Mouse (Mus musculus): ENCODE results near the gene Vwa2.

Vwa2 gene

DNA sequence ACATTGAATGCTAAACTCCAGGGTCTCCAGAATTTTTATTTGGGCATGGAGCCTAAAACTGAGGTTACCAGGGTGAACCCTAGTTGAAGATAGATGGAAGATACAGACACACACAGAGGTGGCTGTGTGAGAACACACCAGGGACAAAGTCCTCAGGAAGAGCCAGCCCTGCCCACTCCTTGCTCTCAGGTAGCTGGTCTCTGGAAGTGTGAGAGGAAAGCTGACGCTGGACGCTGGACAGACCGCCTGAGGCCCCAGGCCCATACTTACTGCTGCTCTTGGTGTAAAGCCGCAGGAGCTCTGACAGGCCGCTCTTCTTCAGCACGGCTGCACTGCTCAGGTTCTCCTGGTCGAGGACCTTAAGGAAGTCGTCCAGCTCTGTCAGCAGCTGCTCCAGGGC lies 75.8 kb downstream of the Vwa2 start:
- no peak for DNase-seq (ENCODE audit: low read depth)

DNA sequence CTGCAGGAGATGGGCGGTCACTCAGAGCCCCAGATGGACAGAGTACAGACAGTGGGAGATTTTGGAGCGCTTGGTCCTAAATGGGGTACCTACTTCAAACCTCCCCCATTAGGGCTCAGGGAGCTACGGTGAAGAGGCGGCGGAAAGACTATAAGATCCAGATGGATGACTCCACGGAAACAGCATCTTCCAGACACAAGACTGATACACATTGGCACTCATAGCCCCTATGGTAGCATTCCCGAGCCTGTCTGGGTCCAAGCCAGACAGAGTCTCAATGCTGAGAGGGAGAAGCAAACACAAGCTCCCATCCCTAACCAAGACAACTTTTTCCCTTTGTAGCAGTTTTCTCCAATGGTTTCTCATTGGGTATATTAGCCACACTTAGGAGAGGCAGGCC lies 76.8 kb downstream of the Vwa2 start:
- DNase-seq (ENCODE audit: low read depth): no peak

DNA sequence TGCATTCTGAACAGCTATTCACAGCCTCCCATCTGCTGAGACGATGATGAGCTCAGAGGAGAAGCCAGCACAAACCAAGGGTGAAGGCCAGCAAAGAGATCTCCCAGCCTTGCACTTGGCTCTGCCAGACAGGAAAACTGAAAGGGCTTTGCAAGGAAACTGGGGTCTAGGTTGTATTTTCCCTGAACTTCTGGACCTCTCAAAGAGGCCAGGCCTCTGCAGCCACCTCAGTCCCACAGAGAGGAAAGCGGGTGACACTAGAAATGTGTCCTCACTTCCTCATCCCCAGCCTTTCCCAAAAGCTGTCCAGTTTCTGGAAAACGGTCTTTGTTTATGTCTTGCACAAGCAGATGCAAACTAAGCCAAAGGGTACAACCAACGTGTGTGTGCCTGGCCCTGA lies 79.8 kb downstream of the Vwa2 start:
- DNase-seq (ENCODE audit: low read depth): no peak

GRCm38 (mm10) chr19:56954857-56955256 lies 80.8 kb downstream of the Vwa2 start:
- no peak for DNase-seq (ENCODE audit: low read depth)

DNA sequence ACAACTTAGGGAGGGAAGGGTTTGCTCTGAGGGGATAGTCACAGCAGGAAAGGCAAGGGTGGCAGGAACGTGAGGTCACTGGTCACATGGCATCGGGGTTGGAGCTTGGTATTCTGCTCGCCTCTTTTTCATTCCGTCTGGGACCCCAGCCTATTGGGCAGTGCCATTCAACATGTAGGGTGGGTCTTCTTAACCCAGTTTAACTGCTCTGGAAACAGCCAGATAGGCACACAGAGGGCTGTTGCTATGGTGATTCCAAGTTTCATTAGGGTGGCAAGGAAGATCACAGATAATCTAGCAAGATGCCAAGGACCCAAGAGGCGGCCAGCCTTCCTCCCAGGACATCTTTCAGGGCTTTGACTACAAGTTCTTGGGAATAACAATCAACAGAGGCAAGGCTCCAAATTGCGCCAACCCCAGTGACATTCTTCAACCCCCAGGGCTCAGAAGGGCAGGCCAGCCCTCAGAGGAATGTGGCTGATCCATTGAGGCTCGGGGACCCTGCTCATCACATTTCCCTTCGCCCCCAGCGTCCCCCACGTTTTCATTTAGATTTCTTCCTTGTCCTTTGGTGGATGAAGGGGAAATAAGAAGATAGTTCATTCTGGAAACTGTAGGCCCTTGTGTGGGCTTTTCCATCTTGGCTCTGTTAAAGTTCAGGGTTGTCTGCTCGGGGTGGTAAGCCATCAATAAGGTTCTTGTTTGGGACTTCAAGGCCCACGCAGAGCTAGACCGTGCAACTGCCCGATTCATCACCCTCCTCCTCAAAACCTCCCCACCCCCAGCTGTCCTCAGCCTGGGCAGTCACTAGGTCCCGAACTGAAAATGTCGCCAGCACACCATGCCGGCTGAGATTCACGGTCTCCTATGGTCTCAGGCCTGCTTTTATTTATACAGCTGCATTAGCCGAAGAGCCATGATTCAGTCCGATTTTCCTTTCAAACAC lies 81.8 kb downstream of the Vwa2 start:
- no peak for DNase-seq (ENCODE audit: low read depth)

DNA sequence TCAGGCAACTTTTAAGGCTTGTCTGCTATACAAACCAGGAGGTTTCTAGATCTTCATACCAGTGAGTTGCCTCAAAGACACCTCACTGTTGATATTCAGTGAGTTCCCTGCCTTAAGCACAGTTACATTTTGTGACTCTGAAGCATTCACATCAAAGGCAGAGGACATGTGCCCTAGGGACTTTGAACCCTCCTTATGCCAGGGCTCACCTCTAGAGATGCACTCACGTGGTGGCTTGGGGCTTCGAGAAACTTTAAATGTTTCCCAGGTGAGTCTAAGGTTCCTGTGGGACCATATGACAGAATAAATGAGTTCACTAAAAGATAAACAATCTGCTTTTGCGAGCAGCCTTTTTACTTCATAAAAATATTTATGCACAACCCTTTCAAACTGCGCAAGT lies 84.0 kb downstream of the Vwa2 start:
- DNase-seq (ENCODE audit: low read depth): no peak

DNA sequence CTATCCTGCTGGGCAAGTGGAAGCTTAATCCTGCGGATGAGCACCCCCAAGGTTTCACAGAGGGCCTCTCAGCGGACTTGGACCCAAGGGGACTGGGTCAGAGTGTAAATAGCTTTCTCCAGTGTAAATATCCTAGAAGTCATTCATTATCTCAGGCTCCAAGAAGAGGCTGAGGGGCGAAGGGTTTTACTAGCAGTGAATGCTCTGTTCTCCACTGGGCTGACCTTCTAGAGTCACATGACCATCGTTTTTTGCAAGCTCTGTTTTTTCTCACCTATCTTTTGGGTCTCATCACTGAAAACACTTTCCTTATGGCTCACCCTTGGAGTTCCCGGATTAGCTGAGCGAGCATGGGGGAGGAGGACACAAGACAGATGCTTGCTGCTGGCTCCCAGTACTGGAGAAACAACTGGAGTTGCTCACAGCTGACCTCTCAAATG lies 84.6 kb downstream of the Vwa2 start:
- no peak for DNase-seq (ENCODE audit: low read depth)

GRCm38 (mm10) chr19:56959057-56959456 lies 85.0 kb downstream of the Vwa2 start:
- DNase-seq (ENCODE audit: low read depth): no peak

DNA sequence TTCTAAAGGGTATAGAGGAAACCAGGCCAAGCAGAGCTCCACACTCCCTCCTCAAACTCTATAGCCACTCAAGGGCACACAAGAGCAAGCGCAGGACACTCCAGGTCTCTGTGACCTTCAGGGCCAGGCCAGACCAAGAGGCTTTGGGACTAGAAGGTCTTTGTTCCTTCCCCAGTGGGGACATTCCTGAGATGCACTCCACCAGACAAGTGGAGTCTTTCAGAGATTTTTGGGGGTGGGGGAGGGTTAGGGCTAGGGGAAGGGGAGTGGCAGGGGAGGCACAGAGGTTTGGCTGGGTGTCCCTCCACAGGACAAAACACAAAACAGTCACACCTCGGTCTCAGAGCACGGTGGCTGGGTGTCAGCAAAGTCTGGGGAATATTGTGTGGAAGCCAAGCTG lies 85.6 kb downstream of the Vwa2 start:
- no peak for DNase-seq (ENCODE audit: low read depth)
